Mouse (Mus musculus) hindbrain, embryonic 16.5 days (tissue): Measurements from ENCODE around the gene Ermp1. TPM values are rescaled to one million over a fixed set of nuclear protein-coding genes. Genes with fewer than 3 reads are reported as not detected.

Experiments used
- polyA plus RNA-seq: library from polyadenylated mRNA; unstranded; fragments of >200 nt; fragmentation: Nextera tagmentation; extraction: Ambion mirVana; gene quantifications from 2 replicates; pipeline ENCODE4 v1.2.1, GENCODE M21; 2015

Ermp1 gene
- polyA plus RNA-seq, 1 experiment from 2014 or later = 10.1 TPM

Other genes with a start within 250 kb of the Ermp1 start
- gene Pdcd1lg2, start 237.5 kb downstream of the Ermp1 start, polyA plus RNA-seq = 0.09 and 0.12 TPM in 2 replicates
- gene Ric1, start 126.1 kb downstream of the Ermp1 start, polyA plus RNA-seq = 10.2 and 10.6 TPM in 2 replicates
- gene Mlana, start 49.4 kb upstream of the Ermp1 start, polyA plus RNA-seq = not detected in 2 replicates
- gene 9930021J03Rik, start 157.6 kb upstream of the Ermp1 start, polyA plus RNA-seq = 5.2 and 5.6 TPM in 2 replicates
- 44.9 and 48.7 TPM in 2 replicates for gene Ranbp6, start 164.6 kb upstream of the Ermp1 start, polyA plus RNA-seq